Mouse (Mus musculus): ENCODE measurements at regions not wholly inside any gene's neighbourhood (a gene's known extent, or its start where the extent isn't known, plus 50 kb on each side); places are given as distances from the start of the nearest gene placed in this dataset.
"Not testable (repeated sequence)": the region's sequence is repeated elsewhere in the genome, so short reads cannot be mapped to it uniquely, and the experiment has no call there.

GRCm38 (mm10) chr4:8084954-8085639 lies 153.7 kb downstream of the Car8 start:
- H3K9ac ChIP-seq (ENCODE audit: low read depth, low read length): no peak overlapping the region

GRCm38 (mm10) chr4:8079349-8079748 lies 159.5 kb downstream of the Car8 start:
- ATAC-seq (ENCODE audit: low read depth): no peak
- H3K9me3 ChIP-seq (replicated peaks; ENCODE audit: control insufficient read depth, low read length): no peaks in the 10 kb centered on the region
- H3K4me3 ChIP-seq (ENCODE audit: low read depth, low read length): no peak overlapping the region
- H3K4me1 ChIP-seq (ENCODE audit: control insufficient read depth, low read depth, low read length): no peaks in the 10 kb centered on the region
- no peaks in the 10 kb centered on the region for H3K27me3 ChIP-seq (ENCODE audit: control insufficient read depth, insufficient read depth, low read depth, low read length)
- H3K9ac ChIP-seq (ENCODE audit: low read depth, low read length): no peak overlapping the region
- WGBS (ENCODE audit: insufficient replicate concordance): 58% methylated on average over 4 of the region's 4 CpGs
- no peaks in the 10 kb centered on the region for H3K36me3 ChIP-seq (ENCODE audit: control insufficient read depth, insufficient read depth)
- H3K4me2 ChIP-seq (ENCODE audit: low read depth, low read length): no peak overlapping the region
- no peak overlapping the region for H3K27ac ChIP-seq (ENCODE audit: low read length)

More at GRCm38 (mm10) chr4:8084954-8085639, 153.7 kb downstream of the Car8 start:
- H3K4me1 ChIP-seq (ENCODE audit: control insufficient read depth, low read depth, low read length): no peaks in the 10 kb centered on the region
- no peak for ATAC-seq (ENCODE audit: low read depth)
- no peak overlapping the region for H3K4me3 ChIP-seq (ENCODE audit: low read depth, low read length)
- WGBS (ENCODE audit: insufficient replicate concordance): 19% methylated on average over 16 of the region's 16 CpGs
- no peaks in the 10 kb centered on the region for H3K36me3 ChIP-seq (ENCODE audit: control insufficient read depth, insufficient read depth)
- no peaks in the 10 kb centered on the region for H3K27me3 ChIP-seq (ENCODE audit: control insufficient read depth, insufficient read depth, low read depth, low read length)
- H3K4me2 ChIP-seq (ENCODE audit: low read depth, low read length): no peak overlapping the region
- H3K9me3 ChIP-seq (replicated peaks; ENCODE audit: control insufficient read depth, low read length): no peaks in the 10 kb centered on the region
- no peak overlapping the region for H3K27ac ChIP-seq (ENCODE audit: low read length)

- no peak for ATAC-seq (ENCODE audit: low read depth)
- H3K27ac ChIP-seq (ENCODE audit: low read length): no peak overlapping the region
- H3K4me3 ChIP-seq (ENCODE audit: low read depth, low read length): no peak overlapping the region
- no peak overlapping the region for H3K9ac ChIP-seq (ENCODE audit: low read depth, low read length)
- 74% methylated on average over 6 of the region's 6 CpGs for WGBS (ENCODE audit: insufficient replicate concordance)
- no peak overlapping the region for H3K4me2 ChIP-seq (ENCODE audit: low read depth, low read length)
- H3K36me3 ChIP-seq (ENCODE audit: control insufficient read depth, insufficient read depth): no peaks in the 10 kb centered on the region
- H3K9me3 ChIP-seq (replicated peaks; ENCODE audit: control insufficient read depth, low read length): no peaks in the 10 kb centered on the region
- H3K4me1 ChIP-seq (ENCODE audit: control insufficient read depth, low read depth, low read length): no peaks in the 10 kb centered on the region
- H3K27me3 ChIP-seq (ENCODE audit: control insufficient read depth, insufficient read depth, low read depth, low read length): no peaks in the 10 kb centered on the region
Observed at GRCm38 (mm10) chr4:8072989-8073573, 165.8 kb downstream of the Car8 start.

- not testable (repeated sequence) for H3K4me2 ChIP-seq (ENCODE audit: low read depth, low read length); H3K9ac ChIP-seq (ENCODE audit: low read depth, low read length); H3K36me3 ChIP-seq (ENCODE audit: control insufficient read depth, insufficient read depth)
Observed at GRCm38 (mm10) chr4:8070693-8071092, 168.1 kb downstream of the Car8 start.

GRCm38 (mm10) chr4:8068086-8068485 lies 170.8 kb downstream of the Car8 start:
- H3K27me3 ChIP-seq (ENCODE audit: control insufficient read depth, insufficient read depth, low read depth, low read length): no peaks in the 10 kb centered on the region
- 19% methylated on average over 2 of the region's 2 CpGs for WGBS (ENCODE audit: insufficient replicate concordance)
- H3K9ac ChIP-seq (ENCODE audit: low read depth, low read length): no peak overlapping the region
- no peak overlapping the region for H3K4me3 ChIP-seq (ENCODE audit: low read depth, low read length)
- no peaks in the 10 kb centered on the region for H3K9me3 ChIP-seq (replicated peaks; ENCODE audit: control insufficient read depth, low read length)
- no peak for ATAC-seq (ENCODE audit: low read depth)
- H3K36me3 ChIP-seq (ENCODE audit: control insufficient read depth, insufficient read depth): no peaks in the 10 kb centered on the region
- no peaks in the 10 kb centered on the region for H3K4me1 ChIP-seq (ENCODE audit: control insufficient read depth, low read depth, low read length)
- H3K27ac ChIP-seq (ENCODE audit: low read length): no peak overlapping the region
- H3K4me2 ChIP-seq (ENCODE audit: low read depth, low read length): no peak overlapping the region

More at GRCm38 (mm10) chr4:8070693-8071092, 168.1 kb downstream of the Car8 start:
- H3K27me3 ChIP-seq (ENCODE audit: control insufficient read depth, insufficient read depth, low read depth, low read length); ATAC-seq (ENCODE audit: low read depth); H3K27ac ChIP-seq (ENCODE audit: low read length); H3K4me1 ChIP-seq (ENCODE audit: control insufficient read depth, low read depth, low read length); H3K9me3 ChIP-seq (replicated peaks; ENCODE audit: control insufficient read depth, low read length); H3K4me3 ChIP-seq (ENCODE audit: low read depth, low read length): not testable (repeated sequence)

- H3K9me3 ChIP-seq (replicated peaks; ENCODE audit: control insufficient read depth, low read length): no peaks in the 10 kb centered on the region
- no peak overlapping the region for H3K27ac ChIP-seq (ENCODE audit: low read length)
- H3K4me1 ChIP-seq (ENCODE audit: control insufficient read depth, low read depth, low read length): no peaks in the 10 kb centered on the region
- H3K9ac ChIP-seq (ENCODE audit: low read depth, low read length): no peak overlapping the region
- no peak for ATAC-seq (ENCODE audit: low read depth)
- H3K27me3 ChIP-seq (ENCODE audit: control insufficient read depth, insufficient read depth, low read depth, low read length): no peaks in the 10 kb centered on the region
- WGBS (ENCODE audit: insufficient replicate concordance): 63% methylated on average over 4 of the region's 4 CpGs
- no peaks in the 10 kb centered on the region for H3K36me3 ChIP-seq (ENCODE audit: control insufficient read depth, insufficient read depth)
- H3K4me2 ChIP-seq (ENCODE audit: low read depth, low read length): no peak overlapping the region
- no peak overlapping the region for H3K4me3 ChIP-seq (ENCODE audit: low read depth, low read length)
Observed at GRCm38 (mm10) chr4:8041776-8042175, 197.1 kb downstream of the Car8 start.

GRCm38 (mm10) chr4:8037863-8038262 lies 201.0 kb downstream of the Car8 start:
- Histone ChIP-seq H3K4me2 (ENCODE audit: low read depth, low read length) (no peak overlapping the region), H3K9me3 (replicated peaks; ENCODE audit: control insufficient read depth, low read length) (no peaks in the 10 kb centered on the region), H3K9ac (ENCODE audit: low read depth, low read length) (no peak overlapping the region), H3K4me3 (ENCODE audit: low read depth, low read length) (no peak overlapping the region), H3K27ac (ENCODE audit: low read length) (no peak overlapping the region), H3K4me1 (ENCODE audit: control insufficient read depth, low read depth, low read length) (no peaks in the 10 kb centered on the region), H3K27me3 (ENCODE audit: control insufficient read depth, insufficient read depth, low read depth, low read length) (no peaks in the 10 kb centered on the region), H3K36me3 (ENCODE audit: control insufficient read depth, insufficient read depth) (no peaks in the 10 kb centered on the region)
- 59% methylated on average over 1 of the region's 1 CpGs for WGBS (ENCODE audit: insufficient replicate concordance)
- ATAC-seq (ENCODE audit: low read depth): no peak

- not testable (repeated sequence) for H3K27ac ChIP-seq (ENCODE audit: low read length); H3K4me2 ChIP-seq (ENCODE audit: low read depth, low read length); ATAC-seq (ENCODE audit: low read depth); H3K27me3 ChIP-seq (ENCODE audit: control insufficient read depth, insufficient read depth, low read depth, low read length); H3K9ac ChIP-seq (ENCODE audit: low read depth, low read length); H3K36me3 ChIP-seq (ENCODE audit: control insufficient read depth, insufficient read depth); H3K4me3 ChIP-seq (ENCODE audit: low read depth, low read length); H3K4me1 ChIP-seq (ENCODE audit: control insufficient read depth, low read depth, low read length); H3K9me3 ChIP-seq (replicated peaks; ENCODE audit: control insufficient read depth, low read length)
- WGBS (ENCODE audit: insufficient replicate concordance): 58% methylated on average over 1 of the region's 1 CpGs
Observed at GRCm38 (mm10) chr4:8033402-8033801, 205.4 kb downstream of the Car8 start.

- H3K4me1 ChIP-seq (ENCODE audit: control insufficient read depth, low read depth, low read length): no peaks in the 10 kb centered on the region
- 20% methylated on average over 1 of the region's 1 CpGs for WGBS (ENCODE audit: insufficient replicate concordance)
- no peak overlapping the region for H3K4me2 ChIP-seq (ENCODE audit: low read depth, low read length)
- no peak overlapping the region for H3K9ac ChIP-seq (ENCODE audit: low read depth, low read length)
- H3K9me3 ChIP-seq (replicated peaks; ENCODE audit: control insufficient read depth, low read length): no peaks in the 10 kb centered on the region
- H3K4me3 ChIP-seq (ENCODE audit: low read depth, low read length): no peak overlapping the region
- H3K27ac ChIP-seq (ENCODE audit: low read length): no peak overlapping the region
- ATAC-seq (ENCODE audit: low read depth): no peak
- H3K36me3 ChIP-seq (ENCODE audit: control insufficient read depth, insufficient read depth): no peaks in the 10 kb centered on the region
- no peaks in the 10 kb centered on the region for H3K27me3 ChIP-seq (ENCODE audit: control insufficient read depth, insufficient read depth, low read depth, low read length)
Observed at GRCm38 (mm10) chr4:8005155-8005554, 233.7 kb downstream of the Car8 start.

All from liver, embryonic 16.5 days (tissue).